ENCODE assay signal across 8 mouse cellular contexts in genomic region chr4:137487286-137488000, GRCm38 (mm10). TPM values are rescaled to one million over a fixed set of nuclear protein-coding genes. Genes with fewer than 3 reads are reported as not detected.
DNase-seq lines count a peak whose midpoint lies in the region; ATAC-seq lines count a peak whose summit lies in the region.

No protein-coding gene starts in this region.

- peak overlapping the region; percentile 16; the same call in 1 of the 2 replicates for H3K4me3 ChIP-seq in hindbrain, embryonic 10.5 days
- H3K4me3 ChIP-seq in hindbrain, embryonic 14.5 days (replicated peaks; ENCODE audit: low read length), result no peak overlapping the region
- no peak overlapping the region for H3K4me3 ChIP-seq in embryonic facial prominence, embryonic 15.5 days (replicated peaks)
- no peak overlapping the region for H3K4me3 ChIP-seq in hindbrain, embryonic 13.5 days
- peak overlapping the region; percentile 11; the same call in 1 of the 2 replicates for H3K4me3 ChIP-seq in liver, embryonic 11.5 days (ENCODE audit: low read depth, low read length)
- H3K4me3 ChIP-seq in forebrain, embryonic 16.5 days (replicated peaks; ENCODE audit: low read length), result no peak overlapping the region

- H3K4me1 ChIP-seq in hindbrain, embryonic 10.5 days (replicated peaks), result peaks cover 78% of the 10 kb centered on the region
- peaks cover 35% of the 10 kb centered on the region for H3K4me1 ChIP-seq in hindbrain, embryonic 14.5 days (replicated peaks; ENCODE audit: control insufficient read depth, insufficient read depth, low read length)
- peaks cover 75% of the 10 kb centered on the region for H3K4me1 ChIP-seq in embryonic facial prominence, embryonic 15.5 days
- peaks cover 62% of the 10 kb centered on the region for H3K4me1 ChIP-seq in hindbrain, embryonic 13.5 days (replicated peaks)
- peaks cover 66% of the 10 kb centered on the region for H3K4me1 ChIP-seq in liver, embryonic 11.5 days (replicated peaks; ENCODE audit: control insufficient read depth, insufficient read depth, low read length)
- H3K4me1 ChIP-seq in forebrain, embryonic 16.5 days (replicated peaks; ENCODE audit: control insufficient read depth, insufficient read depth, low read length), result peaks cover 19% of the 10 kb centered on the region

- WGBS in hindbrain, embryonic 10.5 days, result 41% methylated on average over 10 of the region's 10 CpGs
- 46% methylated on average over 10 of the region's 10 CpGs for WGBS in hindbrain, embryonic 14.5 days
- 41% methylated on average over 10 of the region's 10 CpGs for WGBS in embryonic facial prominence, embryonic 15.5 days
- 41% methylated on average over 10 of the region's 10 CpGs for WGBS in hindbrain, embryonic 13.5 days
- 27% methylated on average over 10 of the region's 10 CpGs for WGBS in liver, embryonic 11.5 days
- 56% methylated on average over 10 of the region's 10 CpGs for WGBS in forebrain, embryonic 16.5 days

- ATAC-seq in hindbrain, embryonic 14.5 days (ENCODE audit: low FRiP score), result no peak
- ATAC-seq in embryonic facial prominence, embryonic 15.5 days (ENCODE audit: insufficient number of reproducible peaks, low FRiP score, low TSS enrichment, low read depth), result no peak
- ATAC-seq in hindbrain, embryonic 13.5 days (ENCODE audit: low FRiP score), result no peak
- ATAC-seq in liver, embryonic 11.5 days (replicated peaks; ENCODE audit: low FRiP score), result peak; percentile 60
- no peak for ATAC-seq in forebrain, embryonic 16.5 days

- H3K9ac ChIP-seq in hindbrain, embryonic 14.5 days, result no peak overlapping the region
- no peak overlapping the region; the same call in 1 of the 2 replicates for H3K9ac ChIP-seq in embryonic facial prominence, embryonic 15.5 days
- no peak overlapping the region for H3K9ac ChIP-seq in hindbrain, embryonic 13.5 days
- H3K9ac ChIP-seq in liver, embryonic 11.5 days (ENCODE audit: low read depth, low read length), result 0 out of 2 replicates have a peak overlapping the region, but pooled peaks have one; percentile 20
- no peak overlapping the region for H3K9ac ChIP-seq in forebrain, embryonic 16.5 days (replicated peaks; ENCODE audit: low read depth, low read length)

- H3K27me3 ChIP-seq in hindbrain, embryonic 10.5 days (ENCODE audit: insufficient read depth, poor library complexity, severe bottlenecking), result no peaks in the 10 kb centered on the region
- H3K27me3 ChIP-seq in hindbrain, embryonic 14.5 days (ENCODE audit: control insufficient read depth, insufficient read depth, low read length), result no peaks in the 10 kb centered on the region
- H3K27me3 ChIP-seq in embryonic facial prominence, embryonic 15.5 days, result no peaks in the 10 kb centered on the region
- H3K27me3 ChIP-seq in hindbrain, embryonic 13.5 days, result peaks cover 7% of the 10 kb centered on the region; the same call in 1 of the 2 replicates
- no peaks in the 10 kb centered on the region for H3K27me3 ChIP-seq in liver, embryonic 11.5 days (replicated peaks; ENCODE audit: control insufficient read depth, insufficient read depth, low read length)
- H3K27me3 ChIP-seq in forebrain, embryonic 16.5 days (replicated peaks; ENCODE audit: control insufficient read depth, insufficient read depth, low read length), result no peaks in the 10 kb centered on the region

- peak overlapping the region; percentile 84 for H3K27ac ChIP-seq in hindbrain, embryonic 10.5 days
- H3K27ac ChIP-seq in hindbrain, embryonic 14.5 days, result no peak overlapping the region
- H3K27ac ChIP-seq in embryonic facial prominence, embryonic 15.5 days (replicated peaks), result peak overlapping the region; percentile 91
- H3K27ac ChIP-seq in hindbrain, embryonic 13.5 days, result 0 out of 2 replicates have a peak overlapping the region, but pooled peaks have one; percentile 24
- peak overlapping the region; percentile 71 for H3K27ac ChIP-seq in liver, embryonic 11.5 days (ENCODE audit: low read depth, low read length)
- no peak overlapping the region for H3K27ac ChIP-seq in forebrain, embryonic 16.5 days (ENCODE audit: low read length)

- no peaks in the 10 kb centered on the region for H3K9me3 ChIP-seq in hindbrain, embryonic 10.5 days
- H3K9me3 ChIP-seq in hindbrain, embryonic 14.5 days (ENCODE audit: control insufficient read depth, low read length), result no peaks in the 10 kb centered on the region
- no peaks in the 10 kb centered on the region for H3K9me3 ChIP-seq in embryonic facial prominence, embryonic 15.5 days (replicated peaks)
- no peaks in the 10 kb centered on the region for H3K9me3 ChIP-seq in hindbrain, embryonic 13.5 days
- no peaks in the 10 kb centered on the region for H3K9me3 ChIP-seq in liver, embryonic 11.5 days (ENCODE audit: control insufficient read depth, low read length)
- no peaks in the 10 kb centered on the region for H3K9me3 ChIP-seq in forebrain, embryonic 16.5 days (ENCODE audit: control insufficient read depth, low read length)

- DNase-seq in hindbrain, embryonic 10.5 days (ENCODE audit: low spot score), result peak; percentile 57
- DNase-seq in hindbrain, embryonic 14.5 days (ENCODE audit: low spot score), result no peak
- DNase-seq in liver, embryonic 11.5 days (ENCODE audit: low spot score), result no peak
- DNase-seq in testis, postnatal 10 days (ENCODE audit: low spot score), result peak; percentile 75
- no peak for DNase-seq in cerebellum, postnatal 10 days

- H3K36me3 ChIP-seq in hindbrain, embryonic 10.5 days, result no peaks in the 10 kb centered on the region
- H3K36me3 ChIP-seq in hindbrain, embryonic 14.5 days (replicated peaks; ENCODE audit: control insufficient read depth, insufficient read depth), result no peaks in the 10 kb centered on the region
- H3K36me3 ChIP-seq in embryonic facial prominence, embryonic 15.5 days, result no peaks in the 10 kb centered on the region
- H3K36me3 ChIP-seq in hindbrain, embryonic 13.5 days, result no peaks in the 10 kb centered on the region
- no peaks in the 10 kb centered on the region for H3K36me3 ChIP-seq in liver, embryonic 11.5 days (ENCODE audit: control insufficient read depth, insufficient read depth, low read length)
- H3K36me3 ChIP-seq in forebrain, embryonic 16.5 days (ENCODE audit: control insufficient read depth, insufficient read depth), result no peaks in the 10 kb centered on the region

- no peak overlapping the region for H3K4me2 ChIP-seq in hindbrain, embryonic 14.5 days (replicated peaks)
- 0 out of 2 replicates have a peak overlapping the region, but pooled peaks have one; percentile 8 for H3K4me2 ChIP-seq in embryonic facial prominence, embryonic 15.5 days (replicated peaks)
- H3K4me2 ChIP-seq in hindbrain, embryonic 13.5 days, result 0 out of 2 replicates have a peak overlapping the region, but pooled peaks have one; percentile 1
- peak overlapping the region; percentile 52 for H3K4me2 ChIP-seq in liver, embryonic 11.5 days
- no peak overlapping the region for H3K4me2 ChIP-seq in forebrain, embryonic 16.5 days (ENCODE audit: low read length)

RNA-seq across cellular contexts. Expression of gene Hspg2, which starts 18.9 kb away (rescaled TPM):
- polyA plus RNA-seq in hindbrain, embryonic 10.5 days (2016; fragmentation: Nextera tagmentation; extraction: Ambion mirVana), result 15.2 and 18.2 TPM in 2 replicates
- polyA plus RNA-seq in hindbrain, embryonic 14.5 days (2014; fragmentation: Nextera tagmentation; extraction: Ambion mirVana), result 8.7 and 10.7 TPM in 2 replicates
- polyA plus RNA-seq in embryonic facial prominence, embryonic 15.5 days (2015; fragmentation: Nextera tagmentation; extraction: Ambion mirVana), result 48.5 and 49.1 TPM in 2 replicates
- 6.1 and 6.8 TPM in 2 replicates for polyA plus RNA-seq in hindbrain, embryonic 13.5 days (2015; fragmentation: Nextera tagmentation; extraction: Ambion mirVana)
- 19.9 and 20.8 TPM in 2 replicates for polyA plus RNA-seq in liver, embryonic 11.5 days (2014; fragmentation: Nextera tagmentation; extraction: Ambion mirVana)
- polyA plus RNA-seq in forebrain, embryonic 16.5 days (2015; fragmentation: Nextera tagmentation; extraction: Ambion mirVana), result 3.2 and 4.9 TPM in 2 replicates

RNA-seq across cellular contexts. Expression of gene 1700013G24Rik, which starts 34.4 kb away (rescaled TPM):
- polyA plus RNA-seq in hindbrain, embryonic 10.5 days (2016; fragmentation: Nextera tagmentation; extraction: Ambion mirVana), result not detected in 2 replicates
- not detected in 2 replicates for polyA plus RNA-seq in hindbrain, embryonic 14.5 days (2014; fragmentation: Nextera tagmentation; extraction: Ambion mirVana)
- not detected in 2 replicates for polyA plus RNA-seq in embryonic facial prominence, embryonic 15.5 days (2015; fragmentation: Nextera tagmentation; extraction: Ambion mirVana)
- not detected in 2 replicates for polyA plus RNA-seq in hindbrain, embryonic 13.5 days (2015; fragmentation: Nextera tagmentation; extraction: Ambion mirVana)
- not detected in 2 replicates for polyA plus RNA-seq in liver, embryonic 11.5 days (2014; fragmentation: Nextera tagmentation; extraction: Ambion mirVana)
- not detected in 2 replicates for polyA plus RNA-seq in forebrain, embryonic 16.5 days (2015; fragmentation: Nextera tagmentation; extraction: Ambion mirVana)

RNA-seq across cellular contexts. Expression of gene Cela3b, which starts 57.1 kb away (rescaled TPM):
- not detected in 2 replicates for polyA plus RNA-seq in hindbrain, embryonic 10.5 days (2016; fragmentation: Nextera tagmentation; extraction: Ambion mirVana)
- polyA plus RNA-seq in hindbrain, embryonic 14.5 days (2014; fragmentation: Nextera tagmentation; extraction: Ambion mirVana), result not detected in 2 replicates
- polyA plus RNA-seq in embryonic facial prominence, embryonic 15.5 days (2015; fragmentation: Nextera tagmentation; extraction: Ambion mirVana), result not detected in 2 replicates
- not detected in 2 replicates for polyA plus RNA-seq in hindbrain, embryonic 13.5 days (2015; fragmentation: Nextera tagmentation; extraction: Ambion mirVana)
- not detected in 2 replicates for polyA plus RNA-seq in liver, embryonic 11.5 days (2014; fragmentation: Nextera tagmentation; extraction: Ambion mirVana)
- not detected in 2 replicates for polyA plus RNA-seq in forebrain, embryonic 16.5 days (2015; fragmentation: Nextera tagmentation; extraction: Ambion mirVana)

Comparison
In these comparisons a context has a peak if more than half of its experiments do, and no peak if none do; other contexts are left out.
1. DNase-seq: peak in hindbrain, embryonic 10.5 days (single experiment) and testis, postnatal 10 days (single experiment); none in hindbrain, embryonic 14.5 days (single experiment), liver, embryonic 11.5 days (single experiment) and cerebellum, postnatal 10 days (0 of 2).
2. H3K27ac ChIP-seq: peak in hindbrain, embryonic 10.5 days (single experiment), embryonic facial prominence, embryonic 15.5 days (single experiment), hindbrain, embryonic 13.5 days (single experiment) and liver, embryonic 11.5 days (single experiment); none in hindbrain, embryonic 14.5 days (single experiment) and forebrain, embryonic 16.5 days (single experiment).
3. H3K4me3 ChIP-seq: peak in hindbrain, embryonic 10.5 days (single experiment) and liver, embryonic 11.5 days (single experiment); none in hindbrain, embryonic 14.5 days (single experiment), embryonic facial prominence, embryonic 15.5 days (single experiment), hindbrain, embryonic 13.5 days (single experiment) and forebrain, embryonic 16.5 days (single experiment).
4. H3K4me2 ChIP-seq: peak in embryonic facial prominence, embryonic 15.5 days (single experiment), hindbrain, embryonic 13.5 days (single experiment) and liver, embryonic 11.5 days (single experiment); none in hindbrain, embryonic 14.5 days (single experiment) and forebrain, embryonic 16.5 days (single experiment).